Mouse (Mus musculus) CH12.LX (cell line): ENCODE results near the gene Kalrn.

Experiments used
- CHD2 ChIP-seq: IDR thresholded peaks from 2 replicates; pipeline ENCODE4 v1.6.1; 2011; ENCODE audit warnings: low read length, improper control_type of control experiment
- MAFK ChIP-seq: IDR thresholded peaks from 2 replicates; pipeline ENCODE4 v1.6.1; 2011; ENCODE audit warnings: low read length, improper control_type of control experiment; ENCODE audit not compliant: insufficient replicate concordance
- MAX ChIP-seq: IDR thresholded peaks from 2 replicates; pipeline ENCODE4 v1.6.1; 2011; ENCODE audit warnings: low read length, improper control_type of control experiment
- MEF2A ChIP-seq: IDR thresholded peaks from 2 replicates; pipeline ENCODE4 v1.6.1; 2014; ENCODE audit warnings: low read depth, mild to moderate bottlenecking, inconsistent platforms, low read length, improper control_type of control experiment, borderline replicate concordance
- POLR2A ChIP-seq: IDR thresholded peaks from 2 replicates; pipeline ENCODE4 v1.6.1; 2011; ENCODE audit warnings: low read depth, mild to moderate bottlenecking, improper control_type of control experiment, low read length
- TBP ChIP-seq: conservative IDR thresholded peaks from 2 replicates; pipeline ENCODE4 v1.6.1; 2011; ENCODE audit warnings: low read depth, low read length, improper control_type of control experiment

DNA sequence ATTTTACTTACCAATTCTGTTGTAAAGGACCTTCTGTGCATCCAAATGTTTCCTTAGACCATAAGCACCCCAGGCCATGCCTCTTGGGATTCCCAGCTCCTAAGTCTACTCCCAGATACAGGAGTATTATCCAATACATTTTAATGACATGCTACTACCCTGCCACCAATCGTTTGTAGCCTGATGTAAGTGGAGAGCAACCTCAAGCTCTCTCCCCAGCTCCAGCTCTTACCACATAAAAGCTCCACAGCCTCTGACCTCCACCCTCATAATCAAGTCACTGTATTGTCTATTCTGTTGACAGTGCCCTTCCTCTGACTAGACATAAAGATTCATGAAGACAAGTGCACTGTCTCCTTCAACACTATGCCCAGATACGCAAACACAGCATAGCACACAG lies 67.3 kb downstream of the Kalrn start:
- TF ChIP-seq MAX = no peak
- no peak for TF ChIP-seq MEF2A
- no peak for TF ChIP-seq TBP
- TF ChIP-seq MAFK = no peak
- no peak for TF ChIP-seq POLR2A
- TF ChIP-seq CHD2 = no peak
